Mouse (Mus musculus) C2C12 (cell line): ENCODE results near the gene Tmem150b. TPM values are rescaled to one million over a fixed set of nuclear protein-coding genes. Genes with fewer than 3 reads are reported as not detected.

Experiments
- H3K27me3 ChIP-seq: one replicate; pipeline ENCODE4 v1.6.1; 2011; ENCODE audit not compliant: control insufficient read depth, insufficient read depth, insufficient read length
- H3K36me3 ChIP-seq: one replicate; pipeline ENCODE4 v1.6.1; 2011; ENCODE audit not compliant: control insufficient read depth, insufficient read depth
- H3K4me3 ChIP-seq: one replicate; pipeline ENCODE4 v1.5.1; 2011; ENCODE audit warnings: mild to moderate bottlenecking, control low read depth; ENCODE audit not compliant: poor library complexity, insufficient read depth, severe bottlenecking
- H3K79me2 ChIP-seq: one replicate; pipeline ENCODE4 v1.6.1; 2011; ENCODE audit not compliant: control insufficient read depth, insufficient read depth
- H3K79me3 ChIP-seq: one replicate; pipeline ENCODE4 v1.6.1; 2011; ENCODE audit warnings: low read depth, control low read depth
- H3ac ChIP-seq: one replicate; pipeline ENCODE3; 2011; ENCODE audit warnings: low read depth; ENCODE audit not compliant: control insufficient read depth, insufficient read length
- CEBPB ChIP-seq: IDR thresholded peaks from one replicate; pipeline ENCODE4 v1.6.1; 2011; ENCODE audit warnings: low read depth, mild to moderate bottlenecking, control low read depth, moderate library complexity
- CTCF ChIP-seq: IDR thresholded peaks from one replicate; pipeline ENCODE4 v1.5.1; 2011; ENCODE audit not compliant: control insufficient read depth, insufficient read depth, insufficient read length
- FOSL1 ChIP-seq: IDR thresholded peaks from one replicate; pipeline ENCODE4 v1.8.0; 2011; ENCODE audit warnings: mild to moderate bottlenecking, low read length; ENCODE audit not compliant: poor library complexity, insufficient read depth, severe bottlenecking
- MAX ChIP-seq: IDR thresholded peaks from one replicate; pipeline ENCODE4 v1.6.1; 2011; ENCODE audit warnings: mild to moderate bottlenecking, control low read depth
- MYOD1 ChIP-seq: IDR thresholded peaks from one replicate; pipeline ENCODE4 v1.6.1; 2011; ENCODE audit warnings: low read depth; ENCODE audit not compliant: control insufficient read depth, insufficient read length
- MYOG ChIP-seq: IDR thresholded peaks from one replicate; pipeline ENCODE4 v1.6.1; 2011; ENCODE audit not compliant: control insufficient read depth, insufficient read length; ENCODE audit errors: extremely low read depth
- USF1 ChIP-seq: IDR thresholded peaks from one replicate; pipeline ENCODE4 v1.6.1; 2011; ENCODE audit warnings: low read depth, mild to moderate bottlenecking, control low read depth, moderate library complexity
- polyA plus RNA-seq: library from polyadenylated mRNA; unstranded; fragments of >200 nt; fragmentation: generic; extraction: Trizol; gene quantifications from one replicate; pipeline ENCODE4 v1.2.1, GENCODE M21; 2012; ENCODE audit warnings: missing spikeins

The Tmem150b gene
- polyA plus RNA-seq, 1 experiment: 0.07 TPM

- H3K4me3 ChIP-seq: peak within 1 kb of the TSS; percentile 57
- TF ChIP-seq MYOG: no peak
- TF ChIP-seq CTCF: no peak
- peaks cover 7% of the 10 kb centered on the region for H3K79me2 ChIP-seq
- H3K79me3 ChIP-seq: peaks cover 2% of the 10 kb centered on the region
- H3K36me3 ChIP-seq: no peaks in the 10 kb centered on the region
- H3K27me3 ChIP-seq: no peaks in the 10 kb centered on the region
- H3ac ChIP-seq: peak within 1 kb of the TSS; percentile 61
Measured at GRCm38 (mm10) chr7:4739544-4740275, 14.7 kb upstream of the Tmem150b start, which contains the start of gene Kmt5c. Gene Kmt5c, plus strand, starts transcription at chr7:4740115.

GRCm38 (mm10) chr7:4739041-4739543, 14.0 kb upstream of the Tmem150b start:
- Histone ChIP-seq H3K36me3 (no peaks in the 10 kb centered on the region), H3K79me2 (peaks cover 7% of the 10 kb centered on the region), H3K27me3 (no peaks in the 10 kb centered on the region), H3K79me3 (peaks cover 2% of the 10 kb centered on the region), H3K4me3 (peak overlapping the region; percentile 18), H3ac (peak overlapping the region; percentile 36)
- TF ChIP-seq MYOD1 (no peak), USF1 (no peak), MYOG (no peak), MAX (no peak), CTCF (no peak), FOSL1 (no peak), CEBPB (no peak)

GRCm38 (mm10) chr7:4732968-4733392, 7.9 kb upstream of the Tmem150b start:
- no peak for TF ChIP-seq CEBPB
- TF ChIP-seq FOSL1: no peak
- no peak for TF ChIP-seq MYOD1
- TF ChIP-seq MYOG: no peak
- TF ChIP-seq CTCF: no peak
- TF ChIP-seq USF1: no peak
- no peak for TF ChIP-seq MAX

GRCm38 (mm10) chr7:4731090-4731489, 6.0 kb upstream of the Tmem150b start:
- H3ac ChIP-seq: no peak overlapping the region
- no peak overlapping the region for H3K4me3 ChIP-seq
- H3K79me2 ChIP-seq: no peaks in the 10 kb centered on the region
- H3K79me3 ChIP-seq: no peaks in the 10 kb centered on the region
- H3K27me3 ChIP-seq: no peaks in the 10 kb centered on the region
- TF ChIP-seq MYOG: no peak
- no peak for TF ChIP-seq FOSL1
- TF ChIP-seq MAX: no peak
- no peak for TF ChIP-seq CTCF
- no peak for TF ChIP-seq MYOD1
- TF ChIP-seq CEBPB: no peak
- TF ChIP-seq USF1: no peak
- no peaks in the 10 kb centered on the region for H3K36me3 ChIP-seq

More at GRCm38 (mm10) chr7:4732968-4733392, 7.9 kb upstream of the Tmem150b start:
- no peaks in the 10 kb centered on the region for H3K79me3 ChIP-seq
- H3ac ChIP-seq: no peak overlapping the region
- no peak overlapping the region for H3K4me3 ChIP-seq
- H3K36me3 ChIP-seq: no peaks in the 10 kb centered on the region
- H3K79me2 ChIP-seq: no peaks in the 10 kb centered on the region
- no peaks in the 10 kb centered on the region for H3K27me3 ChIP-seq

DNA sequence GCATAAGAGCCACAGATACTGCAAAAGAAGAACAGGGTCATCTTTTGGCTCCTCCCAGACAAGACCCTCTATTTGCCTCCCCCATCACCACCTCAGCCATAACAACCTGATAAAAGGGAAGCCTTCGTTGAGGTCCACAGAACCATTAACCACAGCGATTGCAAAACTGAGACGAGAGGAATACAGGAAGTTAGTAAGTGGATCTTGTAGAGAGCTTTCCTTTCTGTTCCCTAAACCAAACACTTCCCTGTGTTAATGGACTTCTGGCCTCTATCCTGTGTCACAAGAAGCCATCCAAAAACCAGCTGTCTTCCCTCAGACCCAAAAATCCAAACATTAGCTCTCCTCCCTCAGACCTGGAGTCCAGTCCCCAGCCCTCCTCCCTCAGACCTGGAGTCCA, 690 bp downstream of the Tmem150b start:
- Histone ChIP-seq H3K4me3 (no peak overlapping the region), H3K79me2 (no peaks in the 10 kb centered on the region), H3K79me3 (no peaks in the 10 kb centered on the region), H3ac (no peak overlapping the region), H3K36me3 (no peaks in the 10 kb centered on the region), H3K27me3 (no peaks in the 10 kb centered on the region)
- no peak for TF ChIP-seq FOSL1
- no peak for TF ChIP-seq CTCF
- TF ChIP-seq MAX: no peak
- no peak for TF ChIP-seq MYOD1
- TF ChIP-seq CEBPB: no peak
- TF ChIP-seq MYOG: no peak
- no peak for TF ChIP-seq USF1

GRCm38 (mm10) chr7:4723508-4723907, 1.5 kb downstream of the Tmem150b start:
- no peaks in the 10 kb centered on the region for H3K79me2 ChIP-seq
- no peaks in the 10 kb centered on the region for H3K36me3 ChIP-seq
- no peaks in the 10 kb centered on the region for H3K79me3 ChIP-seq
- no peak overlapping the region for H3ac ChIP-seq
- no peak overlapping the region for H3K4me3 ChIP-seq
- no peak for TF ChIP-seq MAX
- TF ChIP-seq MYOG: no peak
- no peak for TF ChIP-seq FOSL1
- no peak for TF ChIP-seq CEBPB
- TF ChIP-seq CTCF: no peak
- TF ChIP-seq MYOD1: no peak
- no peak for TF ChIP-seq USF1
- no peaks in the 10 kb centered on the region for H3K27me3 ChIP-seq
